8 mouse cellular contexts compared by ENCODE assay signal in the genomic region with DNA sequence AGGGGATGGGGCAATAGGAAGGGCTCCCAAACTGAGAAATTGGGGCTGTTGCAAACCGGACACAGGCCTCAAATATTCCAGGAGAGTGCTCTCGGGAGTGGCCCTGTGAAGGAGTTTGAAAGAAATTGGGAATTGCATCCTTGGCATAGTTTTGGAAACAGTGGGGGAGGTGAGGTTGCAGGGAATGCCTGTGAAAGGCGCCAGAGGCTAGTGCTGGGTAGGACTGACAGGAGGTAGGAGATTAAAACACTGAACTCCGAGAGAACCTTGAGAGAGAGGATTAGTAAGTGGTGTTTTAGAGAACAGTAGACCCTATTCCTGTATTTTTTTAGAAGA. TPM values are rescaled to one million over a fixed set of nuclear protein-coding genes. Genes with fewer than 3 reads are reported as not detected.
DNase-seq lines count a peak whose midpoint lies in the region; ATAC-seq and TF ChIP-seq lines count a peak whose summit lies in the region.

No protein-coding gene starts in this region.

- no peaks in the 10 kb centered on the region for H3K9me3 ChIP-seq in limb, embryonic 13.5 days
- H3K9me3 ChIP-seq in stomach, embryonic 15.5 days: no peaks in the 10 kb centered on the region

- no peak for TF ChIP-seq CTCF in spleen, adult 2 months (IDR thresholded peaks at IDR 0.05; ENCODE audit: extremely low read depth, insufficient read depth, insufficient read length, insufficient replicate concordance)

- H3K4me3 ChIP-seq in spleen, adult 2 months (ENCODE audit: extremely low read depth, insufficient read depth, insufficient read length): peak overlapping the region; percentile 66
- peak overlapping the region; percentile 54 for H3K4me3 ChIP-seq in limb, embryonic 13.5 days
- peak overlapping the region; percentile 61 for H3K4me3 ChIP-seq in stomach, embryonic 15.5 days (replicated peaks)

- no peak for DNase-seq in frontal cortex, postnatal 25 days (ENCODE audit: low spot score in 2 of 2)
- no peak for DNase-seq in spleen, adult 2 months (ENCODE audit: low read depth in 1 of 2, low spot score in 2 of 2)
- DNase-seq in spleen, postnatal 10 days (ENCODE audit: low spot score in 2 of 2): no peak
- no peak for DNase-seq in urinary bladder, postnatal 36 days (ENCODE audit: low spot score in 2 of 2)
- DNase-seq in gastrocnemius, adult 8-10 months (ENCODE audit: low spot score in 2 of 2): no peak

- peak overlapping the region; percentile 94 for H3K27ac ChIP-seq in spleen, adult 2 months (ENCODE audit: insufficient read depth, low read length)
- peak overlapping the region; percentile 91 for H3K27ac ChIP-seq in limb, embryonic 13.5 days
- peak overlapping the region; percentile 96 for H3K27ac ChIP-seq in stomach, embryonic 15.5 days

- TF ChIP-seq POLR2A in spleen, adult 2 months (IDR thresholded peaks at IDR 0.05; ENCODE audit: low read depth, low read length): no peak

- no peaks in the 10 kb centered on the region for H3K27me3 ChIP-seq in spleen, adult 2 months (ENCODE audit: control insufficient read depth, insufficient read depth, low read length)
- no peaks in the 10 kb centered on the region for H3K27me3 ChIP-seq in limb, embryonic 13.5 days
- no peaks in the 10 kb centered on the region for H3K27me3 ChIP-seq in stomach, embryonic 15.5 days (replicated peaks)

- peak; percentile 3; the same call in 1 of the 2 replicates for ATAC-seq in frontal cortex, adult (ENCODE audit: low TSS enrichment)
- ATAC-seq in limb, embryonic 13.5 days (ENCODE audit: low FRiP score, low read depth): 0 out of 2 replicates have a peak, but pooled peaks have one; percentile 1
- no peak for ATAC-seq in stomach, embryonic 15.5 days (ENCODE audit: insufficient read depth, low FRiP score, low read depth)

- H3K4me2 ChIP-seq in limb, embryonic 13.5 days (replicated peaks): peak overlapping the region; percentile 70
- H3K4me2 ChIP-seq in stomach, embryonic 15.5 days: peak overlapping the region; percentile 70

- H3K36me3 ChIP-seq in spleen, adult 2 months (ENCODE audit: control insufficient read depth, insufficient read depth, low read length): no peaks in the 10 kb centered on the region
- no peaks in the 10 kb centered on the region for H3K36me3 ChIP-seq in limb, embryonic 13.5 days
- H3K36me3 ChIP-seq in stomach, embryonic 15.5 days: no peaks in the 10 kb centered on the region

- 0 out of 2 replicates have a peak overlapping the region, but pooled peaks have one; percentile 64 for H3K9ac ChIP-seq in limb, embryonic 13.5 days
- H3K9ac ChIP-seq in stomach, embryonic 15.5 days: no peak overlapping the region

- peaks cover 33% of the 10 kb centered on the region for H3K4me1 ChIP-seq in spleen, adult 2 months (ENCODE audit: control insufficient read depth, insufficient read depth, insufficient read length)
- H3K4me1 ChIP-seq in limb, embryonic 13.5 days: peaks cover 38% of the 10 kb centered on the region
- peaks cover 44% of the 10 kb centered on the region for H3K4me1 ChIP-seq in stomach, embryonic 15.5 days

- WGBS in spleen, adult 2 months: 6% methylated on average over 4 of the region's 4 CpGs
- WGBS in limb, embryonic 13.5 days: 0% methylated on average over 4 of the region's 4 CpGs
- WGBS in stomach, embryonic 15.5 days: 0% methylated on average over 4 of the region's 4 CpGs

RNA-seq across cellular contexts. Expression of a gene that starts 0.6 kb away (rescaled TPM):
- polyA plus RNA-seq in spleen, adult 2 months (2012; rRNA removed): 222 and 255 TPM in 2 replicates
- 56.3 and 60.7 TPM in 2 replicates for polyA plus RNA-seq in limb, embryonic 13.5 days (2015; fragmentation: Nextera tagmentation; extraction: Ambion mirVana)
- 59.3 and 59.9 TPM in 2 replicates for polyA plus RNA-seq in stomach, embryonic 15.5 days (2015; fragmentation: Nextera tagmentation; extraction: Ambion mirVana)
- 10 to 100 TPM; 39.4 to 56.8 (median 48.4) TPM for total RNA-seq in gastrocnemius, adult 8-10 months (2022)

RNA-seq across cellular contexts. Expression of a gene that starts 33.5 kb away (rescaled TPM):
- polyA plus RNA-seq in spleen, adult 2 months (2012; rRNA removed): 0.06 TPM in 2 replicates
- not detected in 2 replicates for polyA plus RNA-seq in limb, embryonic 13.5 days (2015; fragmentation: Nextera tagmentation; extraction: Ambion mirVana)
- not detected in 2 replicates for polyA plus RNA-seq in stomach, embryonic 15.5 days (2015; fragmentation: Nextera tagmentation; extraction: Ambion mirVana)
- not detected for total RNA-seq in gastrocnemius, adult 8-10 months (2022)

RNA-seq across cellular contexts. Expression of a gene that starts 40.5 kb away (rescaled TPM):
- not detected in 2 replicates for polyA plus RNA-seq in spleen, adult 2 months (2012; rRNA removed)
- polyA plus RNA-seq in limb, embryonic 13.5 days (2015; fragmentation: Nextera tagmentation; extraction: Ambion mirVana): 0.06 TPM in 1 of 2 replicates, not detected in the other
- 0.06 TPM in 1 of 2 replicates, not detected in the other for polyA plus RNA-seq in stomach, embryonic 15.5 days (2015; fragmentation: Nextera tagmentation; extraction: Ambion mirVana)
- not detected for total RNA-seq in gastrocnemius, adult 8-10 months (2022)

RNA-seq across cellular contexts. Expression of a gene that starts 41.5 kb away (rescaled TPM):
- polyA plus RNA-seq in spleen, adult 2 months (2012; rRNA removed): 1.4 and 2.4 TPM in 2 replicates
- polyA plus RNA-seq in limb, embryonic 13.5 days (2015; fragmentation: Nextera tagmentation; extraction: Ambion mirVana): 44.5 and 48.8 TPM in 2 replicates
- polyA plus RNA-seq in stomach, embryonic 15.5 days (2015; fragmentation: Nextera tagmentation; extraction: Ambion mirVana): 31.0 and 34.2 TPM in 2 replicates
- 10 to 100 TPM; 24.4 to 29.9 (median 26.0) TPM for total RNA-seq in gastrocnemius, adult 8-10 months (2022)

RNA-seq across cellular contexts. Expression of a gene that starts 57.6 kb away (rescaled TPM):
- 3.9 and 6.9 TPM in 2 replicates for polyA plus RNA-seq in spleen, adult 2 months (2012; rRNA removed)
- 1.0 and 1.5 TPM in 2 replicates for polyA plus RNA-seq in limb, embryonic 13.5 days (2015; fragmentation: Nextera tagmentation; extraction: Ambion mirVana)
- polyA plus RNA-seq in stomach, embryonic 15.5 days (2015; fragmentation: Nextera tagmentation; extraction: Ambion mirVana): 1.7 and 2.5 TPM in 2 replicates
- 1 to 10 TPM in 3 of 4 experiments, under 1 TPM in 1; 0.96 to 2.6 (median 2.0) TPM for total RNA-seq in gastrocnemius, adult 8-10 months (2022)
